Mouse (Mus musculus) CD8-positive naive resting alpha-beta T cell, adult 57 days (primary cell): ENCODE results near the gene Mad2l1. TPM values are rescaled to one million over a fixed set of nuclear protein-coding genes. Genes with fewer than 3 reads are reported as not detected.

Source experiments
- total RNA-seq: library from RNA; stranded (reverse); gene quantifications from one replicate; pipeline ENCODE4 v1.2.4, GENCODE M21; 2023

The Mad2l1 gene
- 13.3 TPM for total RNA-seq

DNA sequence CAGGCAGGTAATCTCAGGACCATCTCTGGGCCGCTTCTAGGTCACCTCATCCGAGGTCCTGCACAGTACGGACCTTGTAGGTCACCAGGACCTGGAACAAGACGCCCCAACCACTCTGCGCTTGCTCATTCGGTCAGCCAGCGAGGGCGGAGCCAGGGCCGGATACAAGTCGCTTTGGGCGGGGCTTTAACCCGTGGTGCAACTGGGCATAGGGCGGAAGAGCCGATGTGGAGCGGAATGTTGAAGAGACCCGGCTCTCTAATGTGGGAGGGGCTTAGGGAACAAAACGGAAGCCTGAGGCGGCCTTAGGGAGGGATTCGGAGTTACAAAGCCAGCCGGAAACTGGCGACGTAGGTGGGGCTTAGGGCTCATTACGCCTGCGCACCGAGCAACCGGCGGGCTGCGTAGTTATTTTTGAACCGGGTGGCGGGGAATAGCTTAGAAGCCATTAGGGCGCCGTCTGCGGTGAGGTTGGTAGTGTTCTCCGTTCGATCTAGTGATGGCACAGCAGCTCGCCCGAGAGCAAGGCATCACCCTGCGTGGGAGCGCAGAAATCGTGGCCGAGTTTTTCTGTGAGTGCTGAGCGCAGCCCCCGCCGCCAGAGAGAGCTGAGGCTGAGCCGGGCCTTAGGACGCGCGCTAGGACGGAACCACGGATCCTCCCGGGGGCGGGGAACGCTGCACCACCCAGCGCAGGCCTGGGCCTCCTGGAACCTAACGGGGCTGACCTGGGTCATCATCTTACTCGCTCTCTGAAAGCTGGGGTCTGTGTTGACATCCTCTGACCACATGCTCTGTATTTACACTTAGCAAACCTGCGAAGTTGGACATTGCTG lies at the start of gene Mad2l1:
Gene Mad2l1 (plus strand): TSS at position 363 of the 835 bp plus-strand sequence.

DNA sequence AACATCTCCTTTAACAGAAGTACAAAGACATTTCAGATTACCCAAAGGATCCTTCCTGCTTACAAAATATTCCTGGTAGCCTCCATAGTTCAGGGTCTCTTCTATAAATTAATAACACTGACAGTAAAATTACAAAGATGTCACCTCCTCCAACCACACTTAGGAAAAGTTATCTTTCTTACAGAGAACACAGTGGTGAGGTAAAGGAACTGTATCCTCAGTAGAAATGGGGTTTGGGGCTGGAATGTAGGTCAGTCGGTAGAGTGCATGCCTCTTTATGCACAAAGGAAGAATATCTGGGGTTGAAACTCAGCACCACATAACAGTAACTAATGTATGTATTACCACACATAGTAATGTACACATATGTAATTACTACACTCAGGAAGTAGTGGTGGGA lies 24.8 kb downstream of the Mad2l1 start, which contains the start of gene Vmn1r32:
Gene Vmn1r32 (minus strand): TSS at position 101 of the 400 bp plus-strand sequence.

Other genes starting within 250 kb of the Mad2l1 start
- gene Vmn1r32, start 24.7 kb downstream of the Mad2l1 start, total RNA-seq, result not detected
- not detected for gene Vmn1r33, start 82.9 kb downstream of the Mad2l1 start, total RNA-seq
- not detected for gene Vmn1r34, start 108.5 kb downstream of the Mad2l1 start, total RNA-seq
- gene Vmn1r35, start 150.5 kb downstream of the Mad2l1 start, total RNA-seq, result not detected
- not detected for gene Vmn1r36, start 183.8 kb downstream of the Mad2l1 start, total RNA-seq
- not detected for gene Vmn1r37, start 194.0 kb downstream of the Mad2l1 start, total RNA-seq
- not detected for gene Vmn1r38, start 247.2 kb downstream of the Mad2l1 start, total RNA-seq